Mouse (Mus musculus): ENCODE data around the gene 1700025F22Rik. TPM values are rescaled to one million over a fixed set of nuclear protein-coding genes. Genes with fewer than 3 reads are reported as not detected.
"Not testable (repeated sequence)": the region's sequence is repeated elsewhere in the genome, so short reads cannot be mapped to it uniquely, and the experiment has no call there.

Gene 1700025F22Rik
- polyA plus RNA-seq, 1 experiment from 2014 or later = not detected

GRCm38 (mm10) chr19:11101880-11102279 lies 63.2 kb downstream of the 1700025F22Rik start:
- no peaks in the 10 kb centered on the region for H3K4me1 ChIP-seq (replicated peaks)
- ATAC-seq = no peak
- H3K4me2 ChIP-seq (replicated peaks) = no peak overlapping the region
- H3K27me3 ChIP-seq = no peaks in the 10 kb centered on the region
- WGBS = 77% methylated on average over 1 of the region's 1 CpGs
- H3K36me3 ChIP-seq = no peaks in the 10 kb centered on the region
- no peak overlapping the region for H3K9ac ChIP-seq (replicated peaks)
- no peaks in the 10 kb centered on the region for H3K9me3 ChIP-seq
- no peak overlapping the region for H3K4me3 ChIP-seq (replicated peaks)
- H3K27ac ChIP-seq = no peak overlapping the region

- no peak overlapping the region for H3K27ac ChIP-seq
- no peaks in the 10 kb centered on the region for H3K36me3 ChIP-seq
- H3K9ac ChIP-seq (replicated peaks) = no peak overlapping the region
- ATAC-seq = no peak
- no peaks in the 10 kb centered on the region for H3K4me1 ChIP-seq (replicated peaks)
- H3K4me2 ChIP-seq (replicated peaks) = no peak overlapping the region
- peaks cover 6% of the 10 kb centered on the region for H3K27me3 ChIP-seq
- no peaks in the 10 kb centered on the region for H3K9me3 ChIP-seq
- WGBS = 81% methylated on average over 3 of the region's 3 CpGs
- no peak overlapping the region for H3K4me3 ChIP-seq (replicated peaks)
These were observed 66.7 kb downstream of the 1700025F22Rik start for GRCm38 (mm10) chr19:11098401-11098800.

GRCm38 (mm10) chr19:11092131-11092530 lies 73.0 kb downstream of the 1700025F22Rik start:
- not testable (repeated sequence) for H3K27ac ChIP-seq; H3K9me3 ChIP-seq; ATAC-seq; H3K4me1 ChIP-seq (replicated peaks); H3K36me3 ChIP-seq
- Histone ChIP-seq H3K27me3 (peaks cover 17% of the 10 kb centered on the region), H3K9ac (replicated peaks) (peak overlapping the region; percentile 48; the same call in 1 of the 2 replicates), H3K4me2 (replicated peaks) (peak overlapping the region; percentile 58), H3K4me3 (replicated peaks) (peak overlapping the region; percentile 36)
- WGBS = 6% methylated on average over 50 of the region's 50 CpGs

Other genes starting within 250 kb of the 1700025F22Rik start
- not detected in 2 replicates for gene Zp1, start 244.7 kb downstream of the 1700025F22Rik start, polyA plus RNA-seq (2015; fragmentation: Nextera tagmentation; extraction: Ambion mirVana)
- 0.22 and 0.24 TPM in 2 replicates for gene Ptgdr2, start 228.2 kb downstream of the 1700025F22Rik start, polyA plus RNA-seq (2015; fragmentation: Nextera tagmentation; extraction: Ambion mirVana)
- gene Ccdc86, start 216.1 kb downstream of the 1700025F22Rik start, polyA plus RNA-seq (2015; fragmentation: Nextera tagmentation; extraction: Ambion mirVana) = 15.5 and 16.2 TPM in 2 replicates
- gene Ms4a10, start 190.7 kb downstream of the 1700025F22Rik start, polyA plus RNA-seq (2015; fragmentation: Nextera tagmentation; extraction: Ambion mirVana) = not detected in 2 replicates
- gene Ms4a15, start 172.1 kb downstream of the 1700025F22Rik start, polyA plus RNA-seq (2015; fragmentation: Nextera tagmentation; extraction: Ambion mirVana) = not detected in 2 replicates
- not detected in 2 replicates for gene Ms4a18, start 147.3 kb downstream of the 1700025F22Rik start, polyA plus RNA-seq (2015; fragmentation: Nextera tagmentation; extraction: Ambion mirVana)
- gene Ms4a8a, start 84.2 kb downstream of the 1700025F22Rik start, polyA plus RNA-seq (2015; fragmentation: Nextera tagmentation; extraction: Ambion mirVana) = not detected in 2 replicates
- gene 1700017D01Rik, start 34.4 kb downstream of the 1700025F22Rik start, polyA plus RNA-seq (2015; fragmentation: Nextera tagmentation; extraction: Ambion mirVana) = not detected in 2 replicates
- gene Ms4a13, start 31.4 kb upstream of the 1700025F22Rik start, polyA plus RNA-seq (2015; fragmentation: Nextera tagmentation; extraction: Ambion mirVana) = not detected in 2 replicates
- not detected in 2 replicates for gene Ms4a12, start 67.1 kb upstream of the 1700025F22Rik start, polyA plus RNA-seq (2015; fragmentation: Nextera tagmentation; extraction: Ambion mirVana)
- not detected in 2 replicates for gene Ms4a1, start 100.9 kb upstream of the 1700025F22Rik start, polyA plus RNA-seq (2015; fragmentation: Nextera tagmentation; extraction: Ambion mirVana)
- not detected in 2 replicates for gene Ms4a5, start 118.6 kb upstream of the 1700025F22Rik start, polyA plus RNA-seq (2015; fragmentation: Nextera tagmentation; extraction: Ambion mirVana)
- not detected in 2 replicates for gene Ms4a14, start 149.1 kb upstream of the 1700025F22Rik start, polyA plus RNA-seq (2015; fragmentation: Nextera tagmentation; extraction: Ambion mirVana)
- 2.6 and 3.6 TPM in 2 replicates for gene Ms4a7, start 170.8 kb upstream of the 1700025F22Rik start, polyA plus RNA-seq (2015; fragmentation: Nextera tagmentation; extraction: Ambion mirVana)
- 1.5 and 2.1 TPM in 2 replicates for gene Ms4a4a, start 210.2 kb upstream of the 1700025F22Rik start, polyA plus RNA-seq (2015; fragmentation: Nextera tagmentation; extraction: Ambion mirVana)
- not detected in 2 replicates for gene Ms4a4c, start 239.4 kb upstream of the 1700025F22Rik start, polyA plus RNA-seq (2015; fragmentation: Nextera tagmentation; extraction: Ambion mirVana)